Mouse (Mus musculus) heart, embryonic 12.5 days (tissue): ENCODE measurements around the gene Apbb2. TPM values are rescaled to one million over a fixed set of nuclear protein-coding genes. Genes with fewer than 3 reads are reported as not detected.

Experiments used
- ATAC-seq: fragments of 200-750 bp; cut with Nextera tagmentation; 2 replicates; pipeline ENCODE4 v1.8.0; 2017; ENCODE audit warnings: moderate TSS enrichment, moderate library complexity; ENCODE audit not compliant: insufficient number of reproducible peaks, low FRiP score
- H3K27ac ChIP-seq: fragments of 300-500 bp; sonication (generic); 2 replicates; pipeline ENCODE4 v1.5.1; 2016; ENCODE audit warnings: mild to moderate bottlenecking, moderate library complexity; ENCODE audit not compliant: poor library complexity, severe bottlenecking
- H3K27me3 ChIP-seq: fragments of 300-500 bp; sonication (generic); replicated peaks from 2 replicates; pipeline ENCODE4 v1.6.1; 2016; ENCODE audit warnings: mild to moderate bottlenecking, moderate library complexity
- H3K36me3 ChIP-seq: fragments of 300-500 bp; sonication (generic); 2 replicates; pipeline ENCODE4 v1.6.1; 2016; ENCODE audit warnings: mild to moderate bottlenecking, moderate library complexity
- H3K4me1 ChIP-seq: fragments of 300-500 bp; sonication (generic); replicated peaks from 2 replicates; pipeline ENCODE4 v1.6.1; 2016; ENCODE audit warnings: mild to moderate bottlenecking
- H3K4me2 ChIP-seq: fragments of 300-500 bp; sonication (generic); 2 replicates; pipeline ENCODE4 v1.6.1; 2016; ENCODE audit warnings: mild to moderate bottlenecking, moderate library complexity
- H3K4me3 ChIP-seq: fragments of 300-500 bp; sonication (generic); 2 replicates; pipeline ENCODE4 v1.5.1; 2016; ENCODE audit warnings: mild to moderate bottlenecking
- H3K9ac ChIP-seq: fragments of 300-500 bp; sonication (generic); 2 replicates; pipeline ENCODE4 v1.6.1; 2016; ENCODE audit warnings: mild to moderate bottlenecking, moderate library complexity
- H3K9me3 ChIP-seq: fragments of 300-500 bp; sonication (generic); replicated peaks from 2 replicates; pipeline ENCODE4 v1.6.1; 2016; ENCODE audit warnings: mild to moderate bottlenecking, moderate library complexity
- WGBS: fragments of 180-500 bp; shearing (Covaris S2); methylation state at CpG from one replicate; pipeline ENCODE4 v1.1.7; 2016; 5-methylcytosine and 5-hydroxymethylcytosine counted together
- polyA plus RNA-seq: library from polyadenylated mRNA; unstranded; fragments of >200 nt; fragmentation: Nextera tagmentation; extraction: Ambion mirVana; gene quantifications from 2 replicates; pipeline ENCODE4 v1.2.1, GENCODE M21; 2016

Gene Apbb2
- polyA plus RNA-seq, 1 experiment from 2014 or later, result 30.7 TPM

DNA sequence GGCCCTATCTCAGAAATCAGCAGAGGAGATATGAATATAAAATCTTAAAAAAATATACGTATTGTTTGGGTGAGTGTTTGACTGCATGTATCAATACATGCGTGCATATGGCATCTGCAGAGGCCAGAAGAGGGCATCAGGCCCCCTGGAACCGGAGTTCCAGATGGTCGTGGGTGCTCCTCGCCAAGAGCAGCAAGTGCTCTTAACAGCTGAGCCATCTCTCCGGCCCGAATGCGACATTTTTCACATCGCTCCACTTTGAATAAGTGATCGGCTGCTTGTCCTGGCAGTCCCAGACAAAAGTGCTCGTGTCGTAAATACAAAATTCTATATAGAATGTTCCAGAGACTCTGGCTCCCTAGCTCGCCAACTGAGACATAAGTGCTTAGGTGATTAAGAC is 43.4 kb downstream of the Apbb2 start:
- no peak overlapping the region for H3K9ac ChIP-seq
- no peak overlapping the region for H3K4me2 ChIP-seq
- H3K36me3 ChIP-seq, result no peaks in the 10 kb centered on the region
- WGBS, result 87% methylated on average over 13 of the region's 13 CpGs
- no peaks in the 10 kb centered on the region for H3K9me3 ChIP-seq
- H3K4me1 ChIP-seq, result peaks cover 43% of the 10 kb centered on the region
- no peak overlapping the region for H3K4me3 ChIP-seq
- no peaks in the 10 kb centered on the region for H3K27me3 ChIP-seq
- no peak overlapping the region for H3K27ac ChIP-seq
- ATAC-seq, result no peak

DNA sequence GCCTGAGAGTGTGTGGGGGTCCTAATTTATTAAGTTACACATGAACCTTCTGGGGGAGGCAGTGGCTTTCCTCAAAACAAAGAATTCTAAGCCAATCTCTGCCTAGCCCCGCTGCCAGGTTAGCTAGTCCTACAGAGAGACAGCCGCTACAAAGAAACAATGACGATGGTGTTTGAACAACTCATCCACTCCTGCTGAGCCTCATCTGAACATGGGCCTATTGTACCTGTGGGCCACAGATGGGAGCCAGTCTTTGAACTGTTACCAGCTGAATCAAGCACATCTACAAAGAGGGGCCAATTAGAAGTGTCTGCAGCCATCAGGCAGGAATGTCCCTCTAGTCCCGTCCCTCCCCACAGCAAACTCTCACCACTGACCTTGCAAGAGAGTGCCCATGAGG is 45.3 kb downstream of the Apbb2 start:
- no peak overlapping the region for H3K27ac ChIP-seq
- H3K27me3 ChIP-seq, result no peaks in the 10 kb centered on the region
- ATAC-seq, result no peak
- no peak overlapping the region for H3K4me2 ChIP-seq
- H3K9me3 ChIP-seq, result no peaks in the 10 kb centered on the region
- H3K4me3 ChIP-seq, result no peak overlapping the region
- no peaks in the 10 kb centered on the region for H3K36me3 ChIP-seq
- 53% methylated on average over 4 of the region's 4 CpGs for whole genome bisulfite sequencing
- H3K9ac ChIP-seq, result no peak overlapping the region
- H3K4me1 ChIP-seq, result peaks cover 52% of the 10 kb centered on the region

GRCm38 (mm10) chr5:66572086-66572855 is 46.3 kb downstream of the Apbb2 start:
- WGBS, result 68% methylated on average over 13 of the region's 13 CpGs

GRCm38 (mm10) chr5:66570709-66571108 is 47.9 kb downstream of the Apbb2 start:
- ATAC-seq, result no peak
- 95% methylated on average over 5 of the region's 5 CpGs for WGBS
- H3K4me3 ChIP-seq, result no peak overlapping the region
- H3K4me1 ChIP-seq, result peaks cover 43% of the 10 kb centered on the region
- H3K27me3 ChIP-seq, result no peaks in the 10 kb centered on the region
- no peak overlapping the region for H3K9ac ChIP-seq
- H3K4me2 ChIP-seq, result no peak overlapping the region
- no peak overlapping the region for H3K27ac ChIP-seq
- no peaks in the 10 kb centered on the region for H3K36me3 ChIP-seq
- H3K9me3 ChIP-seq, result no peaks in the 10 kb centered on the region

More at GRCm38 (mm10) chr5:66572086-66572855, 46.3 kb downstream of the Apbb2 start:
- Histone ChIP-seq H3K9me3 (no peaks in the 10 kb centered on the region), H3K4me1 (peaks cover 54% of the 10 kb centered on the region), H3K27ac (0 out of 2 replicates have a peak overlapping the region, but pooled peaks have one; percentile 8), H3K4me2 (no peak overlapping the region), H3K4me3 (no peak overlapping the region), H3K27me3 (no peaks in the 10 kb centered on the region), H3K9ac (no peak overlapping the region), H3K36me3 (no peaks in the 10 kb centered on the region)
- ATAC-seq, result no peak

GRCm38 (mm10) chr5:66569141-66569801 is 49.3 kb downstream of the Apbb2 start:
- Histone ChIP-seq H3K9me3 (no peaks in the 10 kb centered on the region), H3K27me3 (no peaks in the 10 kb centered on the region), H3K9ac (no peak overlapping the region), H3K27ac (peak overlapping the region; percentile 49), H3K36me3 (no peaks in the 10 kb centered on the region), H3K4me1 (peaks cover 43% of the 10 kb centered on the region), H3K4me3 (no peak overlapping the region), H3K4me2 (no peak overlapping the region)
- WGBS, result 38% methylated on average over 9 of the region's 9 CpGs
- peak; percentile 64; the same call in 1 of the 2 replicates for ATAC-seq

GRCm38 (mm10) chr5:66568002-66568401 is 50.6 kb downstream of the Apbb2 start:
- Histone ChIP-seq H3K4me1 (peaks cover 38% of the 10 kb centered on the region), H3K36me3 (no peaks in the 10 kb centered on the region), H3K27me3 (no peaks in the 10 kb centered on the region), H3K27ac (peak overlapping the region; percentile 31; the same call in 1 of the 2 replicates), H3K9me3 (no peaks in the 10 kb centered on the region), H3K4me3 (no peak overlapping the region), H3K4me2 (no peak overlapping the region; the same call in 1 of the 2 replicates), H3K9ac (no peak overlapping the region)
- ATAC-seq, result no peak
- 31% methylated on average over 5 of the region's 5 CpGs for WGBS

DNA sequence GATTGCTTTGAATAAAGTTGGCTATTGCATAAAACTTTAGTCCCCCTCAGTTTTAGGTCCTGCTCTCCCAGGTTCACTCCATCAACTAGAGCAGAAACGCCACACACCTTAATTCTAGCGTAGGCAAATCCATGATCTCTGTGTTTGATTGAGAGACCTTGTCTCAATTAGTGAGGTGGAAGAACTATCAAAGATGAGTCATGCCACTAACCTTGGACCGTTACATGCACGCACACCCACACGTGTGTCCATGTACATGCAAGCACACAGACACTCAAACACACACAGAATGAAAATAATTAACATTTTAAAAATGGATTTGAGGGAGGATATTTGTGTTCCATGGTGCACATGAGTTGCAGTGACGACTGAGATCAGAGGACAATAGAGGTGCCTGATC is 51.2 kb downstream of the Apbb2 start:
- Histone ChIP-seq H3K36me3 (no peaks in the 10 kb centered on the region), H3K27ac (0 out of 2 replicates have a peak overlapping the region, but pooled peaks have one; percentile 24), H3K4me3 (no peak overlapping the region), H3K4me2 (no peak overlapping the region), H3K9me3 (no peaks in the 10 kb centered on the region), H3K9ac (no peak overlapping the region), H3K4me1 (peaks cover 35% of the 10 kb centered on the region), H3K27me3 (no peaks in the 10 kb centered on the region)
- no peak for ATAC-seq
- WGBS, result 87% methylated on average over 6 of the region's 6 CpGs

- ATAC-seq, result peak; percentile 62
- peak overlapping the region; percentile 80 for H3K27ac ChIP-seq
- WGBS, result 50% methylated on average over 8 of the region's 8 CpGs
Observed at GRCm38 (mm10) chr5:66559591-66560175, 58.9 kb downstream of the Apbb2 start.

DNA sequence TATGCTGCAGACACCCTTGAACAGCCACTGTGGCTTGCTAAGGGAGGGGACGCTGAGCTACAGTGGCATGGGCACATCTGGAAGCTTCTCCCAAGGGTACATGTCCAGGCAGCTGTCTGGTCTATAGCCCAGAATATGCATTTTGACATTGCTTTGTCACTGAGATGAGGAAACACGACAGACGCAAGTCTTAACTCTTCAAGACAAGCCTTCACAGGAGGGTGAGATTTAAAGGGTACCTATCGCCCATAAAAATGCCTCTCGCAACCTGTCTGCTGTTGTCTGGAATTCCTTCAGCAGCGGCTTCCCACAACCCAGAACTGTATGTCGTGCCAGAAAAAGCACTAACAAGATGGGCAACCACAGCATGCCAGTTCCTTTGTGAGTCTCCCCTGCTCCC is 60.5 kb downstream of the Apbb2 start:
- Histone ChIP-seq H3K27ac (no peak overlapping the region), H3K9me3 (peaks cover 6% of the 10 kb centered on the region), H3K9ac (no peak overlapping the region), H3K27me3 (no peaks in the 10 kb centered on the region), H3K36me3 (no peaks in the 10 kb centered on the region), H3K4me3 (no peak overlapping the region), H3K4me1 (peaks cover 35% of the 10 kb centered on the region), H3K4me2 (no peak overlapping the region)
- ATAC-seq, result no peak
- 91% methylated on average over 7 of the region's 7 CpGs for WGBS

More at GRCm38 (mm10) chr5:66559591-66560175, 58.9 kb downstream of the Apbb2 start:
- Histone ChIP-seq H3K4me2 (no peak overlapping the region), H3K4me1 (peaks cover 23% of the 10 kb centered on the region), H3K27me3 (no peaks in the 10 kb centered on the region), H3K9ac (no peak overlapping the region), H3K9me3 (peaks cover 6% of the 10 kb centered on the region), H3K4me3 (no peak overlapping the region), H3K36me3 (no peaks in the 10 kb centered on the region)

- Histone ChIP-seq H3K9ac (no peak overlapping the region), H3K27ac (peak overlapping the region; percentile 57; the same call in 1 of the 2 replicates), H3K4me3 (no peak overlapping the region), H3K27me3 (no peaks in the 10 kb centered on the region), H3K4me2 (no peak overlapping the region), H3K9me3 (peaks cover 6% of the 10 kb centered on the region), H3K36me3 (no peaks in the 10 kb centered on the region), H3K4me1 (peaks cover 23% of the 10 kb centered on the region)
- peak; percentile 82 for ATAC-seq
Observed at GRCm38 (mm10) chr5:66553933-66554332, 64.7 kb downstream of the Apbb2 start.

DNA sequence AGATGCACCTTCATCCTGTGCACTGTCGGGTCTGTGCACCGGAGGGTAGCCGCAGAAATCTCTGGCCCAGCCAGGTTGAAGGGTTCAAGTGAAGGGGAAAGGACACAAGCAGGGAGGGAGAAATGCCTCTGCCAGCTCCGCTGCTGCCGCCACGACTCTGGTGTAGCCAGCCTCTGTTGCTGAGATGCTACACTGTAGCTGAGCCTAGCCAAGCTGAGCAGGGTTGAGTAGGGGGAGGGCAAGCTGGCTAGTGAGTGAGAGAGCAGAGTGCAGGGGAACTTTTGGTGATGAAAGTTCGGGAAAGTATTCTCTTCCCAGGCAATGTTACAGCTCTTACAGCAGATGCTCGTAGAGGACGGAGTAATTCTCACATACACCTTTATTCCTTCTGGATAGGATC is 66.3 kb downstream of the Apbb2 start:
- Histone ChIP-seq H3K27me3 (no peaks in the 10 kb centered on the region), H3K36me3 (no peaks in the 10 kb centered on the region), H3K9me3 (peaks cover 11% of the 10 kb centered on the region), H3K4me1 (peaks cover 29% of the 10 kb centered on the region), H3K27ac (no peak overlapping the region), H3K9ac (no peak overlapping the region), H3K4me2 (no peak overlapping the region), H3K4me3 (no peak overlapping the region)
- no peak for ATAC-seq
- WGBS, result 67% methylated on average over 9 of the region's 9 CpGs
